In the genomic region with DNA sequence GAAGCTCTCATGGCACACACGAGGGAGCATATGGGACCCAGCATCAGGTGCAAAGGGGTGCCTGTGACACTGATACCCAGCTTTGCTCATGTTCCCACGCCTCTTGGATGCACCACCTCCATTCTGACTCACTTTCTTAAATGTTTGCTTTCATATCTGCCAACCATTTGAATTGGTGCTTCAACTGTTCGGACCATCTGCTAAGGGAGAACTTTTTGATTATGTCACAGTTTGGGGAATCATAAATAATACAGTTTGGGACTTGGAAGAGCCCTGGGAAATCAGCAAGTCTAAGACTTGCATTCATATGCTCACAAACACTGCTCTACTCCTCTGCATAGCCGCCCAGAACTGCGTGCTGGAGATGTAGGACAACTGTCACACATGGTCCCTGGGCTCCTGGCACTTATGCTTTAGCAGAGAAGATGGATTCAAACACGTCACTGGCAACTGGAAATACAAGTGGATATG, we compare ENCODE assay signal across 15 mouse cellular contexts. TPM values are rescaled to one million over a fixed set of nuclear protein-coding genes. Genes with fewer than 3 reads are reported as not detected.
DNase-seq lines count a peak whose midpoint lies in the region; ATAC-seq and TF ChIP-seq lines count a peak whose summit lies in the region.
"Had no signal": no experiment of that assay in that cellular context is flagged by ENCODE, and none has a peak within 500 bp of the region (broad histone marks: within the 10 kb centered on the region; RNA-seq: fewer than 3 reads in every experiment).

No protein-coding gene starts in this region.

- no peak overlapping the region for H3K27ac ChIP-seq in forebrain, postnatal 0 days (ENCODE audit: low read depth, low read length)
- H3K27ac ChIP-seq in forebrain, embryonic 10.5 days = no peak overlapping the region
- no peak overlapping the region for H3K27ac ChIP-seq in hindbrain, postnatal 0 days
- H3K27ac ChIP-seq in kidney, embryonic 14.5 days (ENCODE audit: low read depth, low read length) = no peak overlapping the region
- H3K27ac ChIP-seq: hindbrain, embryonic 10.5 days; kidney, embryonic 15.5 days; neural tube, embryonic 13.5 days had no signal

- TF ChIP-seq CTCF in forebrain, postnatal 0 days (IDR thresholded peaks at IDR 0.05; ENCODE audit: low read depth) = no peak
- TF ChIP-seq CTCF in hindbrain, postnatal 0 days (IDR thresholded peaks at IDR 0.05; ENCODE audit: low read depth) = no peak

- no peaks in the 10 kb centered on the region for H3K4me1 ChIP-seq in forebrain, postnatal 0 days (ENCODE audit: insufficient read depth)
- no peaks in the 10 kb centered on the region for H3K4me1 ChIP-seq in forebrain, embryonic 10.5 days
- no peaks in the 10 kb centered on the region for H3K4me1 ChIP-seq in hindbrain, postnatal 0 days (ENCODE audit: insufficient read depth, low read length)
- H3K4me1 ChIP-seq in kidney, embryonic 14.5 days (ENCODE audit: control insufficient read depth, insufficient read depth, low read length) = peaks cover 3% of the 10 kb centered on the region; the same call in 1 of the 2 replicates
- H3K4me1 ChIP-seq: neural tube, embryonic 13.5 days had no signal

- H3K4me3 ChIP-seq in forebrain, postnatal 0 days (ENCODE audit: low read depth, low read length) = no peak overlapping the region
- no peak overlapping the region for H3K4me3 ChIP-seq in forebrain, embryonic 10.5 days
- no peak overlapping the region for H3K4me3 ChIP-seq in hindbrain, postnatal 0 days (ENCODE audit: low read length)
- no peak overlapping the region for H3K4me3 ChIP-seq in kidney, embryonic 14.5 days (ENCODE audit: low read length)
- H3K4me3 ChIP-seq: hindbrain, embryonic 10.5 days; kidney, embryonic 15.5 days; neural tube, embryonic 13.5 days had no signal

- 50% methylated on average over 6 of the region's 6 CpGs for WGBS in forebrain, postnatal 0 days
- WGBS in forebrain, embryonic 10.5 days = 84% methylated on average over 6 of the region's 6 CpGs
- WGBS in hindbrain, postnatal 0 days = 84% methylated on average over 6 of the region's 6 CpGs
- WGBS in kidney, embryonic 14.5 days = 86% methylated on average over 6 of the region's 6 CpGs

- peak; percentile 71 for DNase-seq in forebrain, postnatal 0 days
- DNase-seq in forebrain, embryonic 10.5 days (ENCODE audit: extremely low spot score, low spot score) = no peak
- peak; percentile 51 for DNase-seq in brain, embryonic 18.5 days (ENCODE audit: low read depth, low spot score)
- peak; percentile 26 for DNase-seq in layer of hippocampus, adult 9-10 months (ENCODE audit: low spot score)
- peak; percentile 66 to 82 for DNase-seq in right cerebral cortex, postnatal 10 days (ENCODE audit: low spot score in 2 of 2)
- no peak for DNase-seq in hindbrain, postnatal 0 days (ENCODE audit: low spot score)
- DNase-seq in gastrocnemius, adult 8-10 months (ENCODE audit: low spot score in 2 of 2) = no peak
- DNase-seq: adrenal gland, postnatal 25 days; cerebellum, postnatal 25 days; gastrocnemius, postnatal 14 days; thymus, postnatal 36 days had no signal

- H3K27me3 ChIP-seq in forebrain, postnatal 0 days (ENCODE audit: insufficient read depth, low read length) = no peaks in the 10 kb centered on the region
- no peaks in the 10 kb centered on the region for H3K27me3 ChIP-seq in forebrain, embryonic 10.5 days (ENCODE audit: poor library complexity, severe bottlenecking)
- no peaks in the 10 kb centered on the region for H3K27me3 ChIP-seq in hindbrain, postnatal 0 days (ENCODE audit: insufficient read depth, low read length)
- H3K27me3 ChIP-seq in kidney, embryonic 14.5 days (ENCODE audit: control insufficient read depth, insufficient read depth, low read length) = no peaks in the 10 kb centered on the region
- H3K27me3 ChIP-seq: kidney, embryonic 15.5 days; neural tube, embryonic 13.5 days had no signal

- H3K9ac ChIP-seq in forebrain, postnatal 0 days = no peak overlapping the region
- no peak overlapping the region for H3K9ac ChIP-seq in hindbrain, postnatal 0 days (replicated peaks; ENCODE audit: low read length)
- H3K9ac ChIP-seq in kidney, embryonic 14.5 days (ENCODE audit: low read depth, low read length) = no peak overlapping the region
- H3K9ac ChIP-seq: kidney, embryonic 15.5 days; neural tube, embryonic 13.5 days had no signal

- H3K4me2 ChIP-seq in forebrain, postnatal 0 days (ENCODE audit: low read depth) = no peak overlapping the region
- no peak overlapping the region for H3K4me2 ChIP-seq in hindbrain, postnatal 0 days (ENCODE audit: low read depth, low read length)
- no peak overlapping the region for H3K4me2 ChIP-seq in kidney, embryonic 14.5 days (replicated peaks; ENCODE audit: low read depth, low read length)
- H3K4me2 ChIP-seq: kidney, embryonic 15.5 days; neural tube, embryonic 13.5 days had no signal

- no peaks in the 10 kb centered on the region for H3K36me3 ChIP-seq in forebrain, postnatal 0 days (ENCODE audit: insufficient read depth)
- no peaks in the 10 kb centered on the region for H3K36me3 ChIP-seq in forebrain, embryonic 10.5 days (replicated peaks)
- no peaks in the 10 kb centered on the region for H3K36me3 ChIP-seq in hindbrain, postnatal 0 days (ENCODE audit: insufficient read depth, low read length)
- H3K36me3 ChIP-seq in kidney, embryonic 14.5 days (ENCODE audit: control insufficient read depth, insufficient read depth, low read length) = no peaks in the 10 kb centered on the region
- H3K36me3 ChIP-seq: hindbrain, embryonic 10.5 days; kidney, embryonic 15.5 days; neural tube, embryonic 13.5 days had no signal

- peak; percentile 95 for ATAC-seq in forebrain, postnatal 0 days
- ATAC-seq in hindbrain, postnatal 0 days = no peak
- ATAC-seq in kidney, embryonic 14.5 days (ENCODE audit: low FRiP score, low TSS enrichment) = no peak

- H3K9me3 ChIP-seq in forebrain, postnatal 0 days (ENCODE audit: low read length) = no peaks in the 10 kb centered on the region
- no peaks in the 10 kb centered on the region for H3K9me3 ChIP-seq in forebrain, embryonic 10.5 days
- no peaks in the 10 kb centered on the region for H3K9me3 ChIP-seq in hindbrain, postnatal 0 days (ENCODE audit: low read length)
- no peaks in the 10 kb centered on the region for H3K9me3 ChIP-seq in kidney, embryonic 14.5 days (ENCODE audit: control insufficient read depth, low read length)
- H3K9me3 ChIP-seq: hindbrain, embryonic 10.5 days; kidney, embryonic 15.5 days; neural tube, embryonic 13.5 days had no signal

RNA-seq across cellular contexts. Expression of gene Homer2, which starts 23.9 kb away (rescaled TPM):
- total RNA-seq in forebrain, postnatal 0 days (2014; rRNA removed) = 23.9 and 27.9 TPM in 2 replicates
- 23.5 and 28.8 TPM in 2 replicates for polyA plus RNA-seq in forebrain, postnatal 0 days (2015; fragmentation: Nextera tagmentation; extraction: Ambion mirVana)
- 12.6 and 13.1 TPM in 2 replicates for polyA plus RNA-seq in forebrain, embryonic 10.5 days (2016; fragmentation: Nextera tagmentation; extraction: Ambion mirVana)
- 30.3 and 37.6 TPM in 2 replicates for total RNA-seq in hindbrain, postnatal 0 days (2014; rRNA removed)
- 44.4 and 46.0 TPM in 2 replicates for polyA plus RNA-seq in hindbrain, postnatal 0 days (2015; fragmentation: Nextera tagmentation; extraction: Ambion mirVana)
- total RNA-seq in gastrocnemius, adult 8-10 months (2022) = 10 to 100 TPM; 40.0 to 53.1 (median 44.0) TPM
- 13.8 and 14.5 TPM in 2 replicates for polyA plus RNA-seq in kidney, embryonic 14.5 days (2014; fragmentation: Nextera tagmentation; extraction: Ambion mirVana)

RNA-seq across cellular contexts. Expression of gene Ramac, which starts 31.5 kb away (rescaled TPM):
- total RNA-seq in forebrain, postnatal 0 days (2014; rRNA removed) = 105 and 125 TPM in 2 replicates
- 186 and 200 TPM in 2 replicates for polyA plus RNA-seq in forebrain, postnatal 0 days (2015; fragmentation: Nextera tagmentation; extraction: Ambion mirVana)
- polyA plus RNA-seq in forebrain, embryonic 10.5 days (2016; fragmentation: Nextera tagmentation; extraction: Ambion mirVana) = 127 and 129 TPM in 2 replicates
- 45.2 and 52.0 TPM in 2 replicates for total RNA-seq in hindbrain, postnatal 0 days (2014; rRNA removed)
- 165 and 170 TPM in 2 replicates for polyA plus RNA-seq in hindbrain, postnatal 0 days (2015; fragmentation: Nextera tagmentation; extraction: Ambion mirVana)
- total RNA-seq in gastrocnemius, adult 8-10 months (2022) = 10 to 100 TPM; 23.0 to 26.0 (median 24.4) TPM
- polyA plus RNA-seq in kidney, embryonic 14.5 days (2014; fragmentation: Nextera tagmentation; extraction: Ambion mirVana) = 125 and 140 TPM in 2 replicates

RNA-seq across cellular contexts. Expression of gene 3110040N11Rik, which starts 58.1 kb away (rescaled TPM):
- 46.3 and 50.9 TPM in 2 replicates for total RNA-seq in forebrain, postnatal 0 days (2014; rRNA removed)
- 59.3 and 59.8 TPM in 2 replicates for polyA plus RNA-seq in forebrain, postnatal 0 days (2015; fragmentation: Nextera tagmentation; extraction: Ambion mirVana)
- polyA plus RNA-seq in forebrain, embryonic 10.5 days (2016; fragmentation: Nextera tagmentation; extraction: Ambion mirVana) = 38.3 and 40.9 TPM in 2 replicates
- total RNA-seq in hindbrain, postnatal 0 days (2014; rRNA removed) = 26.2 and 41.8 TPM in 2 replicates
- polyA plus RNA-seq in hindbrain, postnatal 0 days (2015; fragmentation: Nextera tagmentation; extraction: Ambion mirVana) = 43.4 and 48.9 TPM in 2 replicates
- 10 to 100 TPM; 20.4 to 26.0 (median 23.4) TPM for total RNA-seq in gastrocnemius, adult 8-10 months (2022)
- polyA plus RNA-seq in kidney, embryonic 14.5 days (2014; fragmentation: Nextera tagmentation; extraction: Ambion mirVana) = 51.1 and 61.1 TPM in 2 replicates

Comparison
In these comparisons a context has a peak if more than half of its experiments do, and no peak if none do; other contexts are left out.
1. DNase-seq: peak in forebrain, postnatal 0 days (single experiment), brain, embryonic 18.5 days (single experiment), layer of hippocampus, adult 9-10 months (single experiment) and right cerebral cortex, postnatal 10 days (2 of 2); none in forebrain, embryonic 10.5 days (single experiment), hindbrain, postnatal 0 days (single experiment) and gastrocnemius, adult 8-10 months (0 of 2).